Mouse (Mus musculus) hindbrain, embryonic 11.5 days (tissue): ENCODE measurements around the gene Cacna1d. TPM values are rescaled to one million over a fixed set of nuclear protein-coding genes. Genes with fewer than 3 reads are reported as not detected.
A peak's percentile ranks its signal among the peaks of the same experiment; 100 is the strongest.

Experiments
- ATAC-seq: fragments of 200-750 bp; cut with Nextera tagmentation; 2 replicates; pipeline ENCODE4 v1.8.0; 2017; ENCODE audit warnings: mild to moderate bottlenecking, moderate TSS enrichment, moderate library complexity; ENCODE audit not compliant: low FRiP score
- DNase-seq: peaks from one replicate; pipeline ENCODE4 v3.0.0-alpha.2; 2015; ENCODE audit warnings: low spot score
- H3K27ac ChIP-seq: fragments of 300-500 bp; sonication (generic); 2 replicates; pipeline ENCODE4 v1.5.1; 2014; ENCODE audit warnings: mild to moderate bottlenecking, low read depth, low read length
- H3K27me3 ChIP-seq: fragments of 300-500 bp; sonication (generic); 2 replicates; pipeline ENCODE4 v1.6.1; 2014; ENCODE audit warnings: mild to moderate bottlenecking, low read length, moderate library complexity, mixed read lengths; ENCODE audit not compliant: control insufficient read depth, insufficient read depth
- H3K36me3 ChIP-seq: fragments of 300-500 bp; sonication (generic); 2 replicates; pipeline ENCODE4 v1.6.1; 2014; ENCODE audit warnings: mild to moderate bottlenecking, low read length, moderate library complexity, mixed read lengths; ENCODE audit not compliant: control insufficient read depth, insufficient read depth
- H3K4me1 ChIP-seq: fragments of 300-500 bp; sonication (generic); replicated peaks from 2 replicates; pipeline ENCODE4 v1.6.1; 2014; ENCODE audit warnings: low read length, mixed read lengths; ENCODE audit not compliant: control insufficient read depth, insufficient read depth
- H3K4me2 ChIP-seq: fragments of 300-500 bp; sonication (generic); replicated peaks from 2 replicates; pipeline ENCODE4 v1.6.1; 2014; ENCODE audit warnings: mild to moderate bottlenecking, low read depth, low read length
- H3K4me3 ChIP-seq: fragments of 300-500 bp; sonication (generic); 2 replicates; pipeline ENCODE4 v1.5.1; 2014; ENCODE audit warnings: low read depth, low read length
- H3K9ac ChIP-seq: fragments of 300-500 bp; sonication (generic); 2 replicates; pipeline ENCODE4 v1.6.1; 2014; ENCODE audit warnings: low read depth, low read length
- H3K9me3 ChIP-seq: fragments of 300-500 bp; sonication (generic); 2 replicates; pipeline ENCODE4 v1.6.1; 2016; ENCODE audit warnings: low read length; ENCODE audit not compliant: control insufficient read depth
- WGBS: fragments of 180-500 bp; shearing (Covaris S2); extraction: QIAGEN DNeasy Blood & Tissue Kit; methylation state at CpG from one replicate; pipeline ENCODE4 v1.1.7; 2014; 5-methylcytosine and 5-hydroxymethylcytosine counted together
- polyA plus RNA-seq: library from polyadenylated mRNA; unstranded; fragments of >200 nt; fragmentation: Nextera tagmentation; extraction: Ambion mirVana; gene quantifications from 2 replicates; pipeline ENCODE4 v1.2.1, GENCODE M21; 2014

Cacna1d gene
- polyA plus RNA-seq, 1 experiment from 2014 or later, result 2.9 TPM

DNA sequence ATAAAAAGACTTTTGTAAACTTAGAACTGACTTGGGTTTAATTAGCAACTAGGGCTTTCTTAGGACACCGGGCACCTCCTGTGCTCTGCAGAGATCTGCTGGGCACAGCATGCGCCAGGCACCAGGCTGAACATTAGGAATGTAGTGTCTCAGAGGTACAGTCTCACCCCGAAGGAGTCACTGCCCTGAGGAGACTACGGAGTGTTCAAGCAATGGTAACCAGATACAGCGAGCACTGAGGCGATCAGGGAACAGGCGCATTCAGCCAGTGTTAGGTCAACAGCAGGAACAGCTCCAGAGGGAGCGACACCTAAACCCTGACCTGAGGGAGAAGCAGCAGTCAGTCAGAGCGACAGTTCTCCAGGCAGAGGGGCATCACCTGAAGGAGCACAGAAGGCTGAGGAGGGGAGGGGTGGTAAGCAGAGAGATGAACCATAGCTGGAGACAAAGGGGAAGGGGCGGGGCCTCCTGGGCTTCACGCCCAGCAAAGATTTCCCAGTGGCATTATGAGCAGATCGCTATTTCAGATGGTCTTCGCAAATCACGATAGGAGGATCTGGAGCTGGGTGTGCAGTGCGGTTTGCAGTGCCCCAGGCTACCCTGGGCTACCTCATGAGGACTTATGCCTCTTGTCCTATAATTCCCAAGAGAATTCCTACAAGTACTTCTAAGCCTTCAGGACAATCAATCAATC lies 413.0 kb downstream of the Cacna1d start:
- no peak overlapping the region for H3K9ac ChIP-seq
- H3K27me3 ChIP-seq, result no peaks in the 10 kb centered on the region
- peak; percentile 3 for DNase-seq

GRCm38 (mm10) chr14:30075268-30075887 lies 415.9 kb downstream of the Cacna1d start:
- H3K4me2 ChIP-seq, result no peak overlapping the region
- no peak overlapping the region for H3K27ac ChIP-seq
- WGBS, result 85% methylated on average over 7 of the region's 7 CpGs

More for the DNA sequence above, 413.0 kb downstream of the Cacna1d start:
- 73% methylated on average over 15 of the region's 15 CpGs for WGBS
- Histone ChIP-seq H3K36me3 (no peaks in the 10 kb centered on the region), H3K4me2 (no peak overlapping the region), H3K9me3 (no peaks in the 10 kb centered on the region), H3K27ac (no peak overlapping the region), H3K4me1 (no peaks in the 10 kb centered on the region), H3K4me3 (no peak overlapping the region)
- no peak for ATAC-seq

GRCm38 (mm10) chr14:30068566-30068965 lies 422.7 kb downstream of the Cacna1d start:
- H3K4me3 ChIP-seq, result no peak overlapping the region
- no peak overlapping the region for H3K9ac ChIP-seq
- no peaks in the 10 kb centered on the region for H3K9me3 ChIP-seq
- no peaks in the 10 kb centered on the region for H3K27me3 ChIP-seq
- WGBS, result 80% methylated on average over 3 of the region's 3 CpGs
- H3K27ac ChIP-seq, result no peak overlapping the region
- ATAC-seq (no peak), DNase-seq (no peak)
- H3K36me3 ChIP-seq, result no peaks in the 10 kb centered on the region
- no peak overlapping the region for H3K4me2 ChIP-seq
- no peaks in the 10 kb centered on the region for H3K4me1 ChIP-seq

More at GRCm38 (mm10) chr14:30075268-30075887, 415.9 kb downstream of the Cacna1d start:
- Histone ChIP-seq H3K4me3 (no peak overlapping the region), H3K36me3 (no peaks in the 10 kb centered on the region), H3K9ac (no peak overlapping the region), H3K27me3 (no peaks in the 10 kb centered on the region), H3K9me3 (no peaks in the 10 kb centered on the region), H3K4me1 (no peaks in the 10 kb centered on the region)
- DNase-seq (no peak), ATAC-seq (no peak)

DNA sequence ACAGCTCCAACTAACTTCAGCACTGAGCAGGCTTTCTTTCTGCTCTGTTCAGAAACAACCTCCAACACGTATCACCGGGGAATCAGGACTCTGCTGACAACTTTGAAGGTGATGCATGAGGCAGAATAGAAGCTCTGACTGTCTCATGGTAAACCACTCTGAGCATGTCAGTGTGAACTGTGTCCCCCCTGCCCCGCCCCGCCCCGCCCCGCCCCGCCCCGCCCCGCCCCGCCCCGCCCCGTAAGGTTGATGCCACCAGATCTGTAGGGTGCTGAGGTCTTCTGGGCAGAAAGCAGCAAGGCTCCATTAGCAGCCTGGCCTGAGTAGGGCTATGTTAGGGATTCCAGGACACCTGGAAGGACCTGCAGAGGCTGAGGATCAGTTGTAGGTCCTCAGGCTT lies 424.5 kb downstream of the Cacna1d start:
- Histone ChIP-seq H3K27me3 (no peaks in the 10 kb centered on the region), H3K9ac (no peak overlapping the region), H3K4me2 (no peak overlapping the region), H3K36me3 (no peaks in the 10 kb centered on the region), H3K4me1 (no peaks in the 10 kb centered on the region), H3K27ac (no peak overlapping the region), H3K9me3 (no peaks in the 10 kb centered on the region), H3K4me3 (no peak overlapping the region)
- DNase-seq, result no peak
- ATAC-seq, result no peak
- 82% methylated on average over 6 of the region's 12 CpGs for WGBS

DNA sequence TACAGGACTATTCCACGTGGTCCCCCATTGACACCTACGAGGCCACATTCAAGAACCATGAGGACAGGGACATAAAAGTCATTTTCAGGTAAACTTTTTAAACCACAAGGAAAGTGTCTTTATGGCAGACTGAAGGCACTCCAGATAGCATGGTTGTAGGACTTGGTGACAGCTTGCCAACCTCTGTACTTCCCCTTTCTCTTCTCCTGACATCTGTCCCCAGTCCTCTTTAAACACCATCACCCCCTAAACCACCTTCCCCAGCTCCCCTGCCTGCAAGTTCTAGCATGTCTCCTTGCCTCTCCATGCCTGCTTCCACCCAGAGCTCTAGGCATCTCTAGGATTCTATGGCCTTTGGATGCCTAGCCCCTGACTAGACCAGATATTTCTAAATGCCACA lies 426.4 kb downstream of the Cacna1d start:
- H3K4me3 ChIP-seq, result no peak overlapping the region
- H3K4me1 ChIP-seq, result no peaks in the 10 kb centered on the region
- DNase-seq (no peak), ATAC-seq (no peak)
- 85% methylated on average over 2 of the region's 2 CpGs for WGBS
- H3K36me3 ChIP-seq, result no peaks in the 10 kb centered on the region
- H3K9me3 ChIP-seq, result no peaks in the 10 kb centered on the region
- no peak overlapping the region for H3K4me2 ChIP-seq
- no peak overlapping the region for H3K27ac ChIP-seq
- no peak overlapping the region for H3K9ac ChIP-seq
- no peaks in the 10 kb centered on the region for H3K27me3 ChIP-seq

DNA sequence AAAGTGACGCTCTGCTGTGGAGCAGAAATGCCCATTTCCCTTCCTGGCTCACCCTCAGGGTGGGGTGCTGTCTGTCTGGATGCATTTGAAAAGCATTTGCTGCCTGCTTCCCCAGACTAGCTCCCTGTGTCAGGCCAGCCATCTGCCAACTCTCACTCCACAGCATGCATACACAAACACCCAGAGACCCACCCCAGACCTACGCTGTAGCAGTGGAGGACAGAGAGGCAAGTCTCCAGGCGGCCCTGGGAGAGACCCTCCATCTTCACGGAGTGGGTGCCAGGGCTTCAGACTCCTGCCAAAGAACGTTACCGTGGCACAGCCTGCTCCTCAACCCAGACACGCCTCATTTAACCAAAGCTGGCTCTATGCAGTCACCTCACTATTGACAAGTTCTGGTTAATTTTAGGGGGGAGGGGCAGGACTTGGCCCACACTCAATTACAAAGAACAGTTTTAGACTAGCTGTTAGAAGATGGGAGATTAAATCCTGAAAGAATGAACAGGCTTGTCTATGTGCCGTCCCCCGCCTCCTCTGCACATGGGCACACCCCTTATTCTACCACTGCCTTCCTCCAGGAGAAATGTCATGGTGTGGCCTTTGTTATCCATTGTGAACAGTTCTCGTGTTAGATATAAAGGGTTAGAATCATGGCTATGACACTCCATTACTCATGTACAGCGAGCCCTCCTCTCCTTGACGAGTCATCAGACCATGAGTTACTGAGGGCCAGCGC lies 435.1 kb downstream of the Cacna1d start:
- H3K36me3 ChIP-seq, result no peaks in the 10 kb centered on the region
- no peak overlapping the region for H3K27ac ChIP-seq
- H3K4me3 ChIP-seq, result no peak overlapping the region
- DNase-seq, result peak; percentile 6
- no peak overlapping the region for H3K4me2 ChIP-seq
- no peaks in the 10 kb centered on the region for H3K27me3 ChIP-seq
- WGBS, result 60% methylated on average over 13 of the region's 13 CpGs
- no peaks in the 10 kb centered on the region for H3K9me3 ChIP-seq
- H3K9ac ChIP-seq, result no peak overlapping the region
- ATAC-seq, result 0 out of 2 replicates have a peak, but pooled peaks have one; percentile 33
- H3K4me1 ChIP-seq, result 0 out of 2 replicates have a peak, but pooled peaks cover 2% of the 10 kb centered on the region

DNA sequence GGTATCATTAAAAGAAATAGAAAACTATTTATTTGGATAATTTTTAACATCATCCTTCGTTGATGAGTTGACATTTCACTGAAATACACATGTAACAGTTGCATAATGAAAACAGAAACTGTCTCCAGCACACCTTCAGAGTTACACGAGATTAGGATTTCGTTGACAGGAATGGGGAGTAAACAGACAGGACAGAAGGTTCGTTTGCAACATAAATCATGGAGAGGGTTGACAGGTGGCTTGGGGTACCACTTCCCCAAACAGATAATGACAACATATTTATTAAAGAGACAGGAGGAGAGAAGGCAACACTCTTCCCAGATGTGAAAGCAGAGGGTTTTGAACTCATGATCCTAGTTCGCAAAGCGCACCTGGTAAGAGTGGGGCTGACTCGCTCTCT lies 436.3 kb downstream of the Cacna1d start:
- Histone ChIP-seq H3K9ac (no peak overlapping the region), H3K4me2 (no peak overlapping the region), H3K9me3 (no peaks in the 10 kb centered on the region), H3K4me1 (0 out of 2 replicates have a peak, but pooled peaks cover 2% of the 10 kb centered on the region), H3K4me3 (no peak overlapping the region), H3K36me3 (no peaks in the 10 kb centered on the region), H3K27me3 (no peaks in the 10 kb centered on the region), H3K27ac (no peak overlapping the region)
- no peak for DNase-seq
- no peak for ATAC-seq
- 86% methylated on average over 7 of the region's 7 CpGs for WGBS

GRCm38 (mm10) chr14:30050280-30050679 lies 441.0 kb downstream of the Cacna1d start:
- H3K9me3 ChIP-seq, result no peaks in the 10 kb centered on the region
- H3K9ac ChIP-seq, result no peak overlapping the region
- WGBS, result 91% methylated on average over 8 of the region's 8 CpGs

More at GRCm38 (mm10) chr14:30050280-30050679, 441.0 kb downstream of the Cacna1d start:
- DNase-seq, result no peak
- no peaks in the 10 kb centered on the region for H3K27me3 ChIP-seq
- no peak overlapping the region for H3K4me3 ChIP-seq
- H3K36me3 ChIP-seq, result no peaks in the 10 kb centered on the region
- H3K4me2 ChIP-seq, result no peak overlapping the region
- H3K4me1 ChIP-seq, result no peaks in the 10 kb centered on the region
- no peak overlapping the region for H3K27ac ChIP-seq
- no peak for ATAC-seq
